Mouse (Mus musculus) liver, postnatal 0 days (tissue): Measurements from ENCODE around the gene Tfrc.

ENCODE experiments used
- CTCF ChIP-seq: sonication (generic); IDR thresholded peaks from 2 replicates; pipeline ENCODE4 v1.5.1; 2016; ENCODE audit warnings: antibody characterized with exemption, low read depth
- EP300 ChIP-seq: IDR thresholded peaks from 2 replicates; pipeline ENCODE4 v1.6.1; 2016; ENCODE audit warnings: antibody characterized with exemption, low read depth, mild to moderate bottlenecking

- TF ChIP-seq CTCF (no peak), EP300 (no peak)
Measured at GRCm38 (mm10) chr16:32567282-32567681, 41.4 kb upstream of the Tfrc start.
